Mouse (Mus musculus): ENCODE results near the gene Rbfox2. TPM values are rescaled to one million over a fixed set of nuclear protein-coding genes. Genes with fewer than 3 reads are reported as not detected.
"Not testable (repeated sequence)": the region's sequence is repeated elsewhere in the genome, so short reads cannot be mapped to it uniquely, and the experiment has no call there.

Gene Rbfox2
- total RNA-seq, 2 experiments from 2014 or later = 244 to 265 TPM

DNA sequence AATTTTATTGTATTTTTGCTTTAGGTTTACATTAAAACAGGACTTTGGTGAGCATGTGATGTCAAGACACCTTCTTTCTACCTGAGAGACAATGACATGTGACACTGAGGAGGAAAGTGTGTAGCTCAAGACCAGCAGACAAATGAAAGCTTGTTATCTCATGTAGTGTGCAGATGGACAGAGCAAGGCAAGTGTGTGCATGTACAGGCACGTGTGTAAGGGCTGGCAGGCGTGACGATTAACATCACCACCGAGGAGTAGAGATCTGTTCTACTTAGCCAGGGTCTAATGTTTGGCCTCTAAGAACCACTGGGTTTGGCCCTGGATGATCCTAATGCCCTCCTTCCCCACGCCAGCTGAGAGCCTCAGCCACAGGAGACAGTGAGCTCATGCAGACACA lies 216.3 kb downstream of the Rbfox2 start:
- intact Hi-C loops (cut with DNase I) = no loop called here
- DNase-seq (ENCODE audit: low spot score in 2 of 2) = no peak

DNA sequence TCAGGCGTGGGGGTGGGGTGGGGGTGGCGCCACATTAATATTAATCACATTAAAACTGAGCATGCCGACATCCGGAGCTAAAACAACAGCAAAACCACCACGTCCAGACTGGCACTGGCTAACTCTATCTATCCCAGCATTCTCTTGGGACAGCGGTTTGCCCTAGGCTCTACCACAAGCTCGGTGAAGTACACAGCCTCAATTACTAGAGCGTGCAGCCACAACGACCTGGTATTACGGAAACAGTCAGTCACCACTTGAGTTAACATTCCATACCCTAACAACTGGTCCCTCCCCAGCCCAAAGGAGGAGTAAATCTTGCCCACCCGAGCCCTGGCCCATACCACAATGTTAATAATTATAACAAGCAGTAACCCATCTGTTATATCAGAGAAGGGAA lies 217.6 kb downstream of the Rbfox2 start:
- intact Hi-C loops (cut with DNase I) = no loop called here
- DNase-seq (ENCODE audit: low spot score in 2 of 2) = no peak

DNA sequence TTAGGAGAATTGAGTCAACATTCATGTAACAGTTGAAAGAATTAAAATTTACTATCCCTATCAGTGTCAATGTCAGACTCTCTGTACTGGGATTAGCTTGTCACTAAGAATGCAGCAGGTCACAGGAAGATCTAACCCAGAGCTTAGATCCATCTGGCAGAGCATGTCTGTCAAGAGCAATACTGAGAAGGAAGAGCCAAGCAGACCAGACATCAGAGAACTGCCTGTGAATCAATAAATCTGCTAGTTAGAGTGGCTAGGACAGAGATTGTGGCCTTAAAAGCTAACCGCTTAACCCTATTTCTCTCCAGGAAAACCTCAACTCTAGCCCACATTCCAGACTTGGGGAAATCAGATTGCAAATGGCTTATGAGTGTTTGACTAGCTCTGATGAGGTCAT lies 220.3 kb downstream of the Rbfox2 start:
- no peak for DNase-seq (ENCODE audit: low spot score in 2 of 2)
- intact Hi-C loops (cut with DNase I) = no loop called here

DNA sequence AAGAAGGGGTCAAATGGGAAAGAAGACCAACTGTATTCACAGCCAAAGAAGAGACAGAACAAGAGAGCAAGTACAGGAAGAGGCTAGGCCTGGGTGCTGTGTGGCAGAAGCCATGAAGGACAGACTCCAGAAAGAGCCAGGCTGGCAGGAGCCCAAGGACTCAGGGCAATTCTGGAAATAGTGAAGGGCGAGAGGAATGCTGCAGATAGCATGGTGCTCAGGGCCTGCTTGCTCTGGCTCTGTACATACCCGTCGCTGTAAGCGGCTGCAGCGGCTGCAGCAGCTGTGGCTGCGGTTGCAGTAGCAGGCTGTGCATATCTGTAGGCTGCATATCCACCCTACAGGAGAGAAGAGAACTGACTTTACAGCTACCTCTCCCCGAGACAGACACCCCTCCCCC lies 221.0 kb downstream of the Rbfox2 start:
- DNase-seq (ENCODE audit: low spot score in 2 of 2) = no peak
- intact Hi-C loops (cut with DNase I) = no loop called here

DNA sequence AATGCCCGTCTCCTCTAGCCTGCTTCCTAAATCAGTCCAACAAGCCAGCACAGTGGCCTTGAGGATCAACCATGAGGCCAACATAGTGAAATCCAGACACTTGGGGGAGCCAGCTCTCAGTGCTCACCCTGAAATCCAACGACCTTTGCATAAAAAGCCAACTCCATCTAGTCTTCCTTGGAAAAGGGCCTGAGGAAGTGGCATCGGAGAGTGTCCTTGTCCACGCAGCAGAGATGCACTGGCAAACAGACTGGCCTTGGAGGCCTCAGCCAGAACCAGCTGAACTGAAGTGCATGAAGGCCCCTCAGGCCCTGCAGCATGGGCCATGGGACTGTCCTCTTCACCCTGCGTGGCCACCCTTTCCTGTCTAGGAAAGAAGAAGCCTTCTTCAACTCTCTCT lies 225.3 kb downstream of the Rbfox2 start:
- no peak for DNase-seq (ENCODE audit: low spot score in 2 of 2)
- intact Hi-C loops (cut with DNase I) = no loop called here

DNA sequence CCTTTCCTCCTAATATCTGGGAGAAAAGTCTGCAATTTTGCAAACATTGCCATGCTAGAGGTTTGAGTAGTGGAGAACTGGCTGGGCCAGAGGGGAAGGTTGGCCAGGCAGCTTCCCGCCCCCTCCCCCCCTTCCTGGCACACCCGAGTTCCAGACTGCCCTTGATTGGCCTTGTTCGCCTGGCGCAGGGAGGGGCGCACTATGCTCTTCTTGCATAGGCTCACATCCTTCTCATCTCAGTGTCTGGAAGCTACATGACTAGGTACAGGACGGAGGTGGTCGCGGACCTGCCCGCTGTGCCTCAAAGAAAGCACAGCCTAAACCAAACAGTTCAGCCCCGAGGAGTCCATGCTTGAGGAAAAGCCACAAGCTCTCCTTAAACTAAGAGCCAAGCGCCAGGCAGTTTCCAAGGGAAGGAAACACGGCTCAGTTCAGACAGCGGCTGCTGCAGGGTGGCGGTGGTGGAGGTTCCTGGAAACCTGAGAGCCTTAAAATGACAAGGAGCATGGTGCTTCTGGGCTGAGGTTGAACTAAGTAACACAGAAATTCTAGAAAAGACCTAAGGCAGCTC lies 226.0 kb downstream of the Rbfox2 start:
- intact Hi-C loops (cut with DNase I) = no loop called here
- DNase-seq (ENCODE audit: low spot score in 2 of 2) = no peak

DNA sequence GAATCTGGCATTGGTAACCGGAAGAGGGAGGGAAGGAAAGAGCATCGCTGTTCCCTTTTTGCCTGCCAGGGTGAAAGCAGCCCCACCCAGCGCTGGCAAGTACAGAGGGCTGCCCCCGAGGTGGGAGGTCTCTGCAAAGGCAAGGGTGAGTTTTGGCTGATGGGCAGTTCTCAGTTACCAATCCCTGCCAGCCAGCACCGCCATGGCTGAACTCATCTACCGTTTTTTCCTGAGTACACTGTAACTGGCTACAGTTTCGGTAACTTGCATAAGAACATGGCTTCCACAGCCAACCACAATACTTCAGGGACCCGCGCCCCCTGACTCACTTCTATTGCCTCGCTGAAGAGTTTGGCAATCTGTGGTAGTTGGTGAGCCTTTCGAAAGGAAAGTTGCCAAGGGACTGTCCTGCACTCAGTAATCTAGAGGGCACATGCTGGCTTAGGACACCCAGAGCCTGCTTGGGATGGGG lies 226.9 kb downstream of the Rbfox2 start:
- intact Hi-C loops (cut with DNase I) = no loop called here
- DNase-seq (ENCODE audit: low spot score in 2 of 2) = no peak

DNA sequence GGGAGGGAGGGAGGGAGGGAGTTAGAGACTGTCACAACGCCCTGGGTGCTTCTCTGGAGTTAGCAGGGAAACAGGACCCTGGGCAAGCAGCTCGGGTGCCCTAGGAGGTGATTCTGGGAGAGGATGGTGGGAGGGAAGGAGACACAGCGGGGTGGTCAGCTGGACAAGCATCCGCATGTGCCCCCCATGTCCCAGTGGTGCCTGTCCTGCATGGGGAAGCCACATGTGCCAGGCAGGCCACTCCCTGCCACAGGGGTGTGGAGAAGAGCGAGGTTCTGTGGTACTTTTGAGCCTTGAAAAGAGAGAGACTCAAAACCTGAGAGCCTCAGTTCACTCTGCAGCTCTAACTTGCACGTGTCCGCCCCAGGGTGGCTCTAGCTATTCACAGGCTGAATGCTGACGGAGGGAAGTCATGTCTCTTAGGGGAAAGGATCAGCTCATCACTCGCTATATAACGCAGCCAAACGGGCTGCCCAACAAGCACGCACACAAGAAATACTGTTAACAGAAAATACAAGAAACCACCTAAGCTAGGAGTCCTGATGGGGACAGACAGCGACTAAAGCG lies 227.5 kb downstream of the Rbfox2 start:
- intact Hi-C loops (cut with DNase I) = no loop called here
- no peak for DNase-seq (ENCODE audit: low spot score in 2 of 2)

DNA sequence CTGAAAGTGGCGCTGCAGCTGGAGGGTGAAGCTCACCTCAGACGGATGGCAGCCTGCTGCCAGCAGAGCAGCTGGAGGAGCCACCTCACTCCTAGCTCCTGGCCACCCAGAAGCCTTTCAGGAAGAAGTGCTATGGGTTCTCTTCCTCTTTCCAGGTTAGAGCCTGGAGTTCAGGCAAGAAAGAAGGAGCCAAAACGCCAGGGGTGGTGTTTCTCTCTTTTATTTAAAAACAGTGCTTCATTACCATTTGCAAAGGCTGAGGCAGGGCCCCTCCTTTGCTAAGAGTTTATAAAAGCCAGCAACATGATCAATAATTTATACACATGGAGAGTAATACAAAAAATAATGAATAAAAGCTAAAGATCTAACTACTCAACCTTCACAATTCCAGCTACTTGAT lies 228.0 kb downstream of the Rbfox2 start:
- DNase-seq (ENCODE audit: low spot score in 2 of 2) = no peak
- intact Hi-C loops (cut with DNase I) = no loop called here

DNA sequence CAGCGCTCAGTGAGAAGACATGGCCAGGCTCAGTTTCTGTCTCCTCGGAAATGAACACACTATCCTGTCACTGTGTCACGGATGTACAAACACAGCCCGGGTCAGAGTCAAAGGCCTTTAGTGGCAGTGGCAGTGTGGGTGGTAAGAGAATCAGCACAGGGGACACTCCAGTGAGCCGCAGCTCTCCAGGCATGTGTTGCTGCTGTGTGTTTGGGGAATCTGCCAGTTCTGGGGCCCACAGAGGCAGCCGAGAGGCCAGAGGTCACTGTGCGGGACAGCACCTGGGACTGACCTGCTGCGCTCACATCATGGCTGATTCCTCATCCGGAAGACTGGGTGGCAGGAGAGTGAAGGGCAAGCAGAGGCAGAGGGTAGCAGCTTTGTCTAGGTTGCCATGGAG lies 228.9 kb downstream of the Rbfox2 start:
- intact Hi-C loops (cut with DNase I) = no loop called here

DNA sequence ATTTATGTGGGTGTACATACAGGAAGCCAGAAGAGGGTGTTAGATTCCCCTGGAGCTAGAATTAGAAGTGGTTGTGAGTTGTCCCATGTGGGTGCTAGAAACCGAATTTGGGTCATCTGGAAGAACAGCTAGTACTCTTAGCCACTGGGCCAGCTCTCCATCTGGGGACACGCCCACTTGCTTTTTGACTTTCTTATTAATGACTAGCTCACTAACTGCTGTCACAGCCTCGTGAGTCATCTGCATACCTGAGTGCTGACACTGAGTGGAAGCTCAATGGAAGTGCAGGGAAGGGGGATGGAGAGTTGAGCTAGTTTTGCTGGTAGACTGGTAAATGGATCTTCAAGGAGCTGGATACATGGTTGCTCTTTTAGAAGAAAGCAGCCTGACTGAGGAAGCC lies 230.3 kb downstream of the Rbfox2 start:
- DNase-seq (ENCODE audit: low spot score in 2 of 2) = peak in 1 of 2 experiments; percentile 87

More for the DNA sequence above, 228.9 kb downstream of the Rbfox2 start:
- no peak for DNase-seq (ENCODE audit: low spot score in 2 of 2)

DNA sequence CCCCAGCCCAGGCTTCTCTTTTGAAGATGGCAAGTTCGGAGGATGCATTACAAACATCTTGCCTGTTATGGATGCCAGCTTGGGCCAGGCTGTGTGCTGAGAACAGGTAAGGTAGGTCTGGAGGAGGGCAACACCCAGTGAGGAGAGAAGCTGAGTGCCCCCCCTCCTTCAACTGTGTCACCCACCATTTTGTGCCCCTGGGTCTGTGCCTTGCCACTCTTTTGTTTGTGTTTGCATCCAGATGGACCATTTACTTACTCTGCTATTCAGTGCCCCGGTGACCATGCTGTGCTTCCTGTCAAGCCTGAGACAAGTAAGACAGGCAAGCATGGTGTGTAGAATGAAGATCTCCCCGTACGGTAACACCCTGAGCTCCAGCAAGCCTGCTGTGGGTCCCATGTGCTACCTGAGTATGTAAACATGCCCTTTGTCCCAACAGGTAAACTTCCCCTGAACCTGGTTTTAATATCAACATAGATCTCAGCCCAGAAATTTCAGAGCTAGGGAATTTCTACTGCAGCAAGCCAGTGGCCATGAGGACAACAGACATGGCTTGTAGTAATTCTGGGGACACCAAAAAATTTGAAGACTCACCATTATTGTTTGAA lies 234.1 kb downstream of the Rbfox2 start:
- intact Hi-C loops (cut with DNase I) = no loop called here
- DNase-seq (ENCODE audit: low spot score in 2 of 2) = no peak

More for the DNA sequence above, 230.3 kb downstream of the Rbfox2 start:
- intact Hi-C loops (cut with DNase I) = no loop called here

DNA sequence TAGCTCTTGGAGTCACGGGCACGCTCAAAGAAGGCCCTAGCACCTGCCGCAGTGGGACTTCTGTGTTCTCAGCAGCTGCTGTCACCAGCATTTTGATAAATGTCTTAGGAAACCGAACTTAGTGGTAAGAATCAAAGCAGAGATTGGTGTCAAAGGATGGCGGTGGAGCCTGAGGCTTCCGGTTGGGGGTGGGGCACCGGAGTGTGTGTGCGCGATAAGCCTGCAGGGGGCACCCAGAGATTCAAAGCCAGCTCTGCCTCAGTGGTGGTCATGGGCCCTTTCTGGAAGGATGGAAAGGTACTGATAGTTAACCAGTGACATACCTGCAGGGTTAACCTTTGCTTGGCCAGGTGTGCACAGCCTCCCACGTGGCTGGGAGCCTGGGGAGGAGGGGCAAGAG lies 235.3 kb downstream of the Rbfox2 start:
- no peak for DNase-seq (ENCODE audit: low spot score in 2 of 2)

DNA sequence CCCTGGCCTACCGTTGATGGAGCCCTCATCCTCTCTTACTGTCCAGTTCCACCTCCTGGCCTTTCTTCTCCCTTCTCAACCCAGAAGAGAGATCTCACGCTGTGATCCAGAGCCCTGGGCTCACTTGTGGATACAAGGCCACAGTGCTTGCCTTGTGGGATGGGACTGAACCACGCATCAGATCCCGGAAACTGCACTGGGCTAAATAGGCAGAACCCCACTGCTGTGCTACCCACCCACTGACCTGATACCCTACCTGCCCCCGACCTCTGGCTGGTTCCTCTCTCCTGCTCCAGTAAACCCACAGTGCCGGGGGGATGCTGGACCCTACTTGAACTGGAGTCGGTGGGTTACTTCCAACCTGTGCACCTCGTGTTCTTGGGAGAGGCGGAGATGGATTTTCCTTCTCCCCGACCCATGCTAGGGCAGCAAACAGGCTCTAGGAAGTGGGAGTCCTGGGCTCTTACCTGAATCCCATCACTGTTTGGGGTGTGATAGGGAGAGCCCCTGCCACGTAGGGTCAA lies 236.0 kb downstream of the Rbfox2 start:
- intact Hi-C loops (cut with DNase I) = no loop called here

More for the DNA sequence above, 235.3 kb downstream of the Rbfox2 start:
- intact Hi-C loops (cut with DNase I) = no loop called here

DNA sequence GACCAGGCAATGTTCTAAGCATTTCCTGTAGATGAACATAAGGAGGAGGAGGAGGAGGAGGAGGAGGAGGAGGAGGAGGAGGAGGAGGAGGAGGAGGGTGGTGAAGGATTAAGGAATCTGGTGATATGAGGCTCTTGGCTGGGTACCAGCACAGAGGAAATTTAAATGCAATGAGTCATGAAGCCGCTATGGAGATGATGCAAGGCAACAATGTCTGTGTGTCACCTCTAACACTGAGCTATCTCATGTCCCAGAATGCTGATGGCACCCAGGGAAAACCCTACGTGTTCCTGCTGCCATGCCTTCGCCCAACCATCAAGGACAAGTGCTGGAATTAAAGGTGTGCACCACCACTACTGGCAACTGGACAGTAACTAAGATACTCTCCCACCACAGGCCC lies 237.8 kb downstream of the Rbfox2 start:
- intact Hi-C loops (cut with DNase I) = loop anchor here (2.0 kb wide), 1 partner anchor 298 kb away; no protein-coding TSS in a partner anchor
- DNase-seq (ENCODE audit: low spot score in 2 of 2) = peak in 1 of 2 experiments; percentile 89

More for the DNA sequence above, 236.0 kb downstream of the Rbfox2 start:
- DNase-seq (ENCODE audit: low spot score in 2 of 2) = no peak

DNA sequence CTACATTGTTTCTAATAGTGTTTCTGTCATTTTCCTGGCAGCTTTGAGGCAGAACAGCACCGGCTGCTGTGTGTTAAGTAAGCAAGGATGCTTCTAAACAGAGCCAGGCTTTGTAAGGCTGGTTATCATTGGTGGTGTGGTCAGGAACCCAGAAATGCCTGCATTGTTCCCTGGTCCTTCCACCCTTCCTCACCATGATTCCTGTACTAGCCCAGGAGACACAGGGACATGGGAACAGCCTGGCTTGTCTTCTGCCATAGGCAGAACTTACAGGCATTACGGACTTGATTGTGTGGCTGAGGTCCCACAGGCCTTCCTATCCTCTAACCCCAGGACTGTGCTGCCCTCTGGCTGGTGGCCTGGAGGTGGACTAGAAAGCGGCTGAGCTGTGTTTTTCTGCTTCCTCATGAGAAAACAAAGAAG lies 238.4 kb downstream of the Rbfox2 start:
- peak in 1 of 2 experiments; percentile 74 for DNase-seq (ENCODE audit: low spot score in 2 of 2)
- intact Hi-C loops (cut with DNase I) = loop anchor here (2.0 kb wide), 1 partner anchor 298 kb away; no protein-coding TSS in a partner anchor

DNA sequence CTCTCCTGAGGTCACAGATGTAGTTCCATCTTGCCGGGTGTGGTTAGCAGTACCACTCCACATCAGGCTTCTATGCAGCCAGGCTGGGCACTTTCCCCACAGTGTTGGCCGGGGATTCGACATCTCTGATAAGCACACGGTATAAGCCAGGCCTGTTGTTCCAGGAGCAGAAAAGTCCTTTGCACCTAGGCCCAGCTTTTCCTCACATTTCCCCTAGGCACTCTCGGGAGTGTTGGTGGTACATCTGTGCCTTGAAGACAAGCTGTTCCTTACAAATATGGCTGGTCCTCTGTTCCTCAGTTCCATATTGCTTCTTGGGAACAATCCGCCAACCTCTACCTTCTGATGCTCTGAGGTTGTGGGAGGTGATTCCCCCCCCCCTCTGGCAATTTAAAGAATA lies 240.6 kb downstream of the Rbfox2 start:
- DNase-seq (ENCODE audit: low spot score in 2 of 2) = peak in 1 of 2 experiments; percentile 77
- intact Hi-C loops (cut with DNase I) = no loop called here

DNA sequence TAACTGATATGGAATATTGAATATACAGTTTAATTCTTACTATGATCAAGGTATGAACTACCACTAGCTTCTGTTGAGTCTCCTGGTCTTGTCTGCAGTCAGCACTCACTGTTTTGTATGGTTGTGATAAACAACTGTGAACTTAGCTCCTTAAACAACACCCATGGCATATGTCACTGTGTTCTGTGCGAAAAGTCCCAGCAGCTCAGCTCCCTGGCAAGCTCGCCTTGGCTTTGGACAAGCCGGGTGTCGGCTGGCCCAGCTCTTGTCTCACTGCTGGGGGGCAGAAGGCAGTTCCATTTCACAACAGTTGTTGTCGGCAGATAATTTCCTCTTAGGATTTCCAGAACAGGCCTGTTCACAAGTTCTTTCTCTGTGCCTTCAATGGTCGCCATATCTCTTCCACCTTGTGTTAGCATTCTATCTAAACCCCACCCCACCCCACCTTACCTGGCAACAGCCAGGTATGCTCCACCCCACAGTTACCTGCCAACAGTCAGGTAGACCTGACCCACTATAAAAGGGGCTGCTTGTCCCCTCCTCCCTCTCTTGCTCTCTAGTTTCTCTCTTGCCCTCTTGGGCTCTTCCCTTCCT lies 241.4 kb downstream of the Rbfox2 start:
- intact Hi-C loops (cut with DNase I) = no loop called here

DNA sequence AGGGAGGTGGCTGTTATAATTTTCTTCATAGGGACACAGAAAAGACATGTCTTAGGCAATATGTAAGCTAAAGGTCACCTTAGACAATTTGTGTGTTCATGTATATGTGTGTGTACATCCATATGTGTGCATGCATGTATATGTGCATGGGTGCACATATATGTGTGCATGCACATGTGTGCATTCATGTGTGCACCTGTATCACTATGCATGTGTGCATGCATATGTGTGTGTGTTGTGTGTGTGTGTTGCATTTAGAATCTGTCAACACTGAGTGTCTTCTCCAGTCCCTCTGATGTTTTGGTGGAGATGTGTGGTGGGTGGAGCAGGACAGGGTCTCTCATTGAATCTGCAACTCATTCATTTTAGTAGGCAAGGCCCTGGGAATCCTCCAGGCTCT lies 244.1 kb downstream of the Rbfox2 start:
- no peak for DNase-seq (ENCODE audit: low spot score in 2 of 2)
- intact Hi-C loops (cut with DNase I) = no loop called here

More for the DNA sequence above, 241.4 kb downstream of the Rbfox2 start:
- DNase-seq (ENCODE audit: low spot score in 2 of 2) = no peak

DNA sequence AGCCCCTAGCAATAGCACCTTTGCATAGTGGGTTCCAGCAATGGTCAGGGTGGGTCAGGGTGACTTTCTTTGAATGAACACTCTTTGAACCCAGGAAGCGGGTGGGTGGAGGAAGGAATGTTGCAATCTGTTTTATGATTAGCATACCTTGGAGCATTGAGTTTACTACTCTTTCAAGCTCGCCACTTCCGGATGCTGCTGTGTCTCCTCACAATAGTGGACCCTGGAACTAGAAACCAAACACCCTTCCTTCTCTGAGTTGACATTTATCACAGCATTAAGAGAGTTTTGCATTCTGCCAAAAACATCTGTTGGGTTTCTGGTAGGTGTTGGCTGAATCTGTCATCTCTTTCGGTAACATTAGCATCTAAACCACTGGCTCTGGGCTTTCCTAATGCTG lies 247.4 kb downstream of the Rbfox2 start:
- DNase-seq (ENCODE audit: low spot score in 2 of 2); intact Hi-C loops (cut with DNase I): not testable (repeated sequence)

Measured in left cerebral cortex, postnatal 25 days (tissue).